Comparison of ENCODE assay signal across 23 mouse cellular contexts in genomic region chr9:119457122-119457521, GRCm38 (mm10).
"Had no signal": no experiment of that assay in that cellular context is flagged by ENCODE, and none has a peak within 500 bp of the region (broad histone marks: within the 10 kb centered on the region; RNA-seq: fewer than 3 reads in every experiment).

No protein-coding gene starts in this region.

- H3K4me1 ChIP-seq: limb, embryonic 12.5 days; limb, embryonic 15.5 days; midbrain, embryonic 12.5 days; midbrain, embryonic 15.5 days; neural tube, embryonic 12.5 days; neural tube, embryonic 15.5 days had no signal

- H3K9ac ChIP-seq: limb, embryonic 12.5 days; limb, embryonic 15.5 days; liver, embryonic 14.5 days; liver, postnatal 0 days; lung, embryonic 14.5 days; midbrain, embryonic 12.5 days; midbrain, embryonic 15.5 days; neural tube, embryonic 12.5 days; neural tube, embryonic 15.5 days had no signal

- ATAC-seq: liver, postnatal 0 days; lung, postnatal 0 days; midbrain, embryonic 15.5 days had no signal

- H3K9me3 ChIP-seq: limb, embryonic 12.5 days; limb, embryonic 15.5 days; midbrain, embryonic 12.5 days; midbrain, embryonic 15.5 days; neural tube, embryonic 12.5 days; neural tube, embryonic 15.5 days had no signal

- H3K27ac ChIP-seq: kidney, postnatal 0 days; layer of hippocampus, adult 2 months; limb, embryonic 12.5 days; limb, embryonic 15.5 days; liver, embryonic 14.5 days; macrophage; midbrain, embryonic 12.5 days; midbrain, embryonic 15.5 days; neural tube, embryonic 12.5 days; neural tube, embryonic 15.5 days; stomach, postnatal 0 days had no signal

- H3K4me2 ChIP-seq: limb, embryonic 12.5 days; limb, embryonic 15.5 days; liver, embryonic 11.5 days; lung, embryonic 14.5 days; midbrain, embryonic 12.5 days; midbrain, embryonic 15.5 days; neural tube, embryonic 12.5 days; neural tube, embryonic 15.5 days had no signal

- DNase-seq: kidney, postnatal 25 days; left cerebral cortex, postnatal 4 days; liver, postnatal 0 days; lung, embryonic 14.5 days; right cerebral cortex, adult 18-20 months; right cerebral cortex, postnatal 14 days; right cerebral cortex, postnatal 4 days; thymus, adult 2 months; thymus, postnatal 14 days; thymus, postnatal 4 days had no signal

- H3K27me3 ChIP-seq: limb, embryonic 12.5 days; limb, embryonic 15.5 days; midbrain, embryonic 15.5 days; neural tube, embryonic 12.5 days; neural tube, embryonic 15.5 days had no signal

- H3K4me3 ChIP-seq: layer of hippocampus, adult 2 months; limb, embryonic 12.5 days; limb, embryonic 15.5 days; midbrain, embryonic 12.5 days; midbrain, embryonic 15.5 days; neural tube, embryonic 12.5 days; neural tube, embryonic 15.5 days had no signal
